8 mouse cellular contexts compared by ENCODE assay signal in genomic region chr3:109122641-109123530, GRCm38 (mm10). TPM values are rescaled to one million over a fixed set of nuclear protein-coding genes. Genes with fewer than 3 reads are reported as not detected.
DNase-seq lines count a peak whose midpoint lies in the region; ATAC-seq and TF ChIP-seq lines count a peak whose summit lies in the region.

Slc25a24 (plus strand) TSS chr3:109123149.

- peak within 1 kb of the TSS; percentile 57 for H3K27ac ChIP-seq in embryonic facial prominence, embryonic 11.5 days (replicated peaks; ENCODE audit: low read depth, low read length)
- peak within 1 kb of the TSS; percentile 58 for H3K27ac ChIP-seq in liver, postnatal 0 days (ENCODE audit: low read depth)
- no peak within 1 kb of the TSS for H3K27ac ChIP-seq in neural tube, embryonic 12.5 days

- H3K36me3 ChIP-seq in embryonic facial prominence, embryonic 11.5 days (replicated peaks; ENCODE audit: control insufficient read depth, insufficient read depth, low read depth, low read length), result no peaks in the 10 kb centered on the region
- H3K36me3 ChIP-seq in liver, postnatal 0 days (replicated peaks; ENCODE audit: insufficient read depth, low read length), result no peaks in the 10 kb centered on the region
- H3K36me3 ChIP-seq in neural tube, embryonic 12.5 days, result peaks cover 4% of the 10 kb centered on the region; the same call in 1 of the 2 replicates

- no peaks in the 10 kb centered on the region; the same call in 1 of the 2 replicates for H3K4me1 ChIP-seq in embryonic facial prominence, embryonic 11.5 days (ENCODE audit: control insufficient read depth, insufficient read depth, low read length)
- H3K4me1 ChIP-seq in liver, postnatal 0 days (ENCODE audit: insufficient read depth), result peaks cover 12% of the 10 kb centered on the region
- H3K4me1 ChIP-seq in neural tube, embryonic 12.5 days, result peaks cover 16% of the 10 kb centered on the region

- peak within 1 kb of the TSS; percentile 67 for H3K4me2 ChIP-seq in embryonic facial prominence, embryonic 11.5 days (ENCODE audit: low read depth, low read length)
- peak within 1 kb of the TSS; percentile 79 for H3K4me2 ChIP-seq in liver, postnatal 0 days (ENCODE audit: low read depth, low read length)
- peak within 1 kb of the TSS; percentile 84 for H3K4me2 ChIP-seq in neural tube, embryonic 12.5 days (replicated peaks)

- WGBS in embryonic facial prominence, embryonic 11.5 days, result under 1% methylated on average over 36 of the region's 49 CpGs
- under 1% methylated on average over 33 of the region's 49 CpGs for WGBS in liver, postnatal 0 days (ENCODE audit: insufficient replicate concordance)
- WGBS in neural tube, embryonic 12.5 days, result 1% methylated on average over 37 of the region's 49 CpGs

- no peaks in the 10 kb centered on the region for H3K9me3 ChIP-seq in embryonic facial prominence, embryonic 11.5 days (replicated peaks; ENCODE audit: control insufficient read depth, low read length)
- no peaks in the 10 kb centered on the region for H3K9me3 ChIP-seq in liver, postnatal 0 days (ENCODE audit: low read length)
- no peaks in the 10 kb centered on the region for H3K9me3 ChIP-seq in neural tube, embryonic 12.5 days

- DNase-seq in B cell, adult 2 months, result peak; percentile 47 to 53
- peak; percentile 66 for DNase-seq in embryonic facial prominence, embryonic 11.5 days (ENCODE audit: low spot score)
- peak; percentile 19 for DNase-seq in heart, adult 8-10 months (ENCODE audit: low spot score)
- peak; percentile 13 for DNase-seq in kidney, adult 9 months
- peak; percentile 77 for DNase-seq in liver, postnatal 0 days
- peak; percentile 74 for DNase-seq in testis, postnatal 10 days (ENCODE audit: low spot score)

- peak; percentile 59 for ATAC-seq in activated CD4-positive, CD25-positive, alpha-beta regulatory T cell, adult 4 months
- ATAC-seq in embryonic facial prominence, embryonic 11.5 days (replicated peaks; ENCODE audit: insufficient number of reproducible peaks, low FRiP score, low TSS enrichment, low read depth), result peak; percentile 93
- ATAC-seq in liver, postnatal 0 days, result peak; percentile 86
- ATAC-seq in neural tube, embryonic 12.5 days (ENCODE audit: low FRiP score, low read depth), result peak; percentile 95

- TF ChIP-seq EP300 in liver, postnatal 0 days (IDR thresholded peaks at IDR 0.05; ENCODE audit: low read depth), result no peak

- H3K9ac ChIP-seq in embryonic facial prominence, embryonic 11.5 days (replicated peaks; ENCODE audit: low read length), result peak within 1 kb of the TSS; percentile 93
- H3K9ac ChIP-seq in liver, postnatal 0 days (replicated peaks), result peak within 1 kb of the TSS; percentile 75
- H3K9ac ChIP-seq in neural tube, embryonic 12.5 days, result peak within 1 kb of the TSS; percentile 85

- no peak for TF ChIP-seq CTCF in liver, postnatal 0 days (IDR thresholded peaks at IDR 0.05; ENCODE audit: low read depth)

- H3K27me3 ChIP-seq in embryonic facial prominence, embryonic 11.5 days (ENCODE audit: control insufficient read depth, insufficient read depth, low read length), result no peaks in the 10 kb centered on the region
- 0 out of 2 replicates have a peak, but pooled peaks cover 2% of the 10 kb centered on the region for H3K27me3 ChIP-seq in liver, postnatal 0 days (ENCODE audit: insufficient read depth, low read length)
- H3K27me3 ChIP-seq in neural tube, embryonic 12.5 days (replicated peaks), result no peaks in the 10 kb centered on the region

- H3K4me3 ChIP-seq in embryonic facial prominence, embryonic 11.5 days (ENCODE audit: low read depth, low read length), result peak within 1 kb of the TSS; percentile 74
- H3K4me3 ChIP-seq in liver, postnatal 0 days (ENCODE audit: low read depth, low read length), result peak within 1 kb of the TSS; percentile 64
- peak within 1 kb of the TSS; percentile 71 for H3K4me3 ChIP-seq in neural tube, embryonic 12.5 days

RNA-seq across cellular contexts. Expression of gene Slc25a24, which starts in this region (rescaled TPM):
- 10 to 100 TPM; 20.4 to 26.7 TPM for polyA plus RNA-seq in activated CD4-positive, CD25-positive, alpha-beta regulatory T cell, adult 4 months (2017; shearing (Covaris generic))
- polyA plus RNA-seq in embryonic facial prominence, embryonic 11.5 days (2014; fragmentation: Nextera tagmentation; extraction: Ambion mirVana), result 51.9 and 52.6 TPM in 2 replicates
- 1 to 10 TPM; 3.9 to 5.5 (median 4.6) TPM for total RNA-seq in heart, adult 8-10 months (2022)
- 4.0 and 5.7 TPM in 2 replicates for polyA plus RNA-seq in liver, postnatal 0 days (2015; fragmentation: Nextera tagmentation; extraction: Ambion mirVana)
- polyA plus RNA-seq in neural tube, embryonic 12.5 days (2016; fragmentation: Nextera tagmentation; extraction: Ambion mirVana), result 21.0 and 24.2 TPM in 2 replicates

Comparison
In these comparisons a context has a peak if more than half of its experiments do, and no peak if none do; other contexts are left out.
1. DNase-seq: peak in every context shown above with its lines; median percentile 77 in liver, postnatal 0 days; 74 in testis, postnatal 10 days; 66 in embryonic facial prominence, embryonic 11.5 days; 50 in B cell, adult 2 months; 19 in heart, adult 8-10 months; 13 in kidney, adult 9 months.